Mouse (Mus musculus): Measurements from ENCODE around the gene Olfr725. TPM values are rescaled to one million over a fixed set of nuclear protein-coding genes. Genes with fewer than 3 reads are reported as not detected.

Gene Olfr725
- not detected in 2 replicates for polyA plus RNA-seq (2014; fragmentation: Nextera tagmentation; extraction: Ambion mirVana)

GRCm38 (mm10) chr14:50040275-50040674 lies at the start of gene Olfr725:
Olfr725 (minus strand) TSS chr14:50040375.
- Histone ChIP-seq H3K27me3 (replicated peaks; ENCODE audit: control insufficient read depth, insufficient read depth, low read length) (no peaks in the 10 kb centered on the region), H3K36me3 (ENCODE audit: control insufficient read depth, insufficient read depth, low read length) (no peaks in the 10 kb centered on the region), H3K4me2 (ENCODE audit: low read length) (no peak within 1 kb of the TSS), H3K4me3 (ENCODE audit: low read depth, low read length) (no peak within 1 kb of the TSS), H3K9ac (ENCODE audit: low read length) (no peak within 1 kb of the TSS), H3K27ac (ENCODE audit: low read depth) (no peak within 1 kb of the TSS), H3K9me3 (ENCODE audit: control insufficient read depth, low read length) (no peaks in the 10 kb centered on the region), H3K4me1 (replicated peaks; ENCODE audit: control insufficient read depth, insufficient read depth, low read length) (no peaks in the 10 kb centered on the region)
- no peak for ATAC-seq (replicated peaks; ENCODE audit: low FRiP score, low TSS enrichment, low read depth)
- no peak for DNase-seq (ENCODE audit: low spot score)

DNA sequence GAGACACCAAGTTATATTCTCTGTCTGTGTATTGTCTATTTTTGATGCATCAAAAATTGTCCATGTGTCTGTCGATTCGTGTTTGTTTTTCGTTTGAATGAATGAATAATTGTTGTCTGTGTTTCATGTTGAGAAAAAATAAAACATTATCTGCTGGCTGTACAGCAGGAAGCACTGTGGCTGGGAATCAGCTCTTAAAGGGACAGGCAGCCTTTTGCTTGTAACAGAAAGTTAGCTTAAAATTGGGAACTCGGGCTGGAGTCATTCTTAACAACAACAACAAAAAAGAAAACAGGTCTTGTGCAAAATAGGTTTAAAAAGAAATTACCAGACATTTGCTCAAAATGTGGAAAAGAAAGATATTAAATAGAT lies 22.5 kb upstream of the Olfr725 start:
- H3K4me1 ChIP-seq (replicated peaks; ENCODE audit: control insufficient read depth, insufficient read depth, low read length): no peaks in the 10 kb centered on the region
- H3K9me3 ChIP-seq (ENCODE audit: control insufficient read depth, low read length): no peaks in the 10 kb centered on the region
- peak overlapping the region; percentile 83 for H3K27ac ChIP-seq (ENCODE audit: low read depth)
- peak overlapping the region; percentile 53 for H3K9ac ChIP-seq (ENCODE audit: low read length)
- peak overlapping the region; percentile 50 for H3K4me3 ChIP-seq (ENCODE audit: low read depth, low read length)
- peak overlapping the region; percentile 75 for H3K4me2 ChIP-seq (ENCODE audit: low read length)
- no peaks in the 10 kb centered on the region for H3K27me3 ChIP-seq (replicated peaks; ENCODE audit: control insufficient read depth, insufficient read depth, low read length)
- 0% methylated on average over 4 of the region's 4 CpGs for WGBS
- ATAC-seq (replicated peaks; ENCODE audit: low FRiP score, low TSS enrichment, low read depth) (peak; percentile 30; the same call in 1 of the 2 replicates), DNase-seq (ENCODE audit: low spot score) (no peak)
- no peaks in the 10 kb centered on the region for H3K36me3 ChIP-seq (ENCODE audit: control insufficient read depth, insufficient read depth, low read length)

DNA sequence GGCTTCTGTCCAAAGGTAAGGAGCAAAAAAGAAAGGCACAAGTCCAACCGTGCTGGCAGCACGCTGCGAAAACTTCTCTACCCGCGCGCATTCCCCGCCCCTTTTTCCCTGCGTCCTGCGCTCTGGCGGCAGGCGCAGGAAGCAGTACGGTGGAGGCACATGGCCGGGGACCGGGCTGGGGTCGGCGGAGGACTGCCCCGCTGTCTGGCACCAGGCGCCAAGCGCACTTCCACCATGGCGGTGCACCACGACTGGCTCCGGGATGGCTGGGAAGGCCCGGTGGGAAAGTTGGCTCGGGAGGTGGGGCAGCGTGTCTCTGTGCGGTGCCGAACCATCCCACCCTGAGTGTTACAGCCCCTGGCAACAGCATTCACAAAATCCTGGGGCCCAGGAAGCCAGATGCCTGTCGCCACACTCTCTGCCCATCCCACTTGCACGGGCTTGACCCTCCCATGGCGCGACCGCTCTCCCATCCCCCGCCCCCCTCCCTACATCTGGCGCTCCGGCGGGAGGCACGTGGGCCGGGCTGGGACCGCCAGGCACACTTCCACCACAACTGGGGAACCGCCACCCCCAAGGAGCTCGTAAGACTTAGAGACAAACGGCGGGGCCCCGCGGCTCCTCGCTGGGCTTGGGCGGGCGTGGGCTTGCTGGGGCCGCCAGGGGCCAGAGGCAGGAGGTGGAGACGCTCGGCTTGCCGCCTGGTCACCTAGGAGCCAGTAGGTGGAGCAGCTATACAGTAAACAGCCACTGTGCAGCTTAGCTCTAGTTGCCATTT lies 22.0 kb upstream of the Olfr725 start:
- H3K27ac ChIP-seq (ENCODE audit: low read depth): peak overlapping the region; percentile 83
- peak overlapping the region; percentile 50 for H3K4me3 ChIP-seq (ENCODE audit: low read depth, low read length)
- H3K4me2 ChIP-seq (ENCODE audit: low read length): peak overlapping the region; percentile 75
- 3% methylated on average over 50 of the region's 52 CpGs for WGBS
- H3K27me3 ChIP-seq (replicated peaks; ENCODE audit: control insufficient read depth, insufficient read depth, low read length): no peaks in the 10 kb centered on the region
- ATAC-seq (replicated peaks; ENCODE audit: low FRiP score, low TSS enrichment, low read depth) (peak; percentile 96), DNase-seq (ENCODE audit: low spot score) (peak; percentile 90)
- no peaks in the 10 kb centered on the region for H3K9me3 ChIP-seq (ENCODE audit: control insufficient read depth, low read length)
- no peaks in the 10 kb centered on the region for H3K36me3 ChIP-seq (ENCODE audit: control insufficient read depth, insufficient read depth, low read length)
- no peaks in the 10 kb centered on the region for H3K4me1 ChIP-seq (replicated peaks; ENCODE audit: control insufficient read depth, insufficient read depth, low read length)
- peak overlapping the region; percentile 53 for H3K9ac ChIP-seq (ENCODE audit: low read length)

- ATAC-seq (replicated peaks; ENCODE audit: low FRiP score, low TSS enrichment, low read depth) (peak; percentile 49), DNase-seq (ENCODE audit: low spot score) (no peak)
- H3K27ac ChIP-seq (ENCODE audit: low read depth): peak overlapping the region; percentile 83
- H3K9ac ChIP-seq (ENCODE audit: low read length): peak overlapping the region; percentile 53
- peak overlapping the region; percentile 75 for H3K4me2 ChIP-seq (ENCODE audit: low read length)
- 1% methylated on average over 13 of the region's 13 CpGs for WGBS
- H3K27me3 ChIP-seq (replicated peaks; ENCODE audit: control insufficient read depth, insufficient read depth, low read length): no peaks in the 10 kb centered on the region
- H3K4me3 ChIP-seq (ENCODE audit: low read depth, low read length): peak overlapping the region; percentile 50
- H3K36me3 ChIP-seq (ENCODE audit: control insufficient read depth, insufficient read depth, low read length): no peaks in the 10 kb centered on the region
- no peaks in the 10 kb centered on the region for H3K4me1 ChIP-seq (replicated peaks; ENCODE audit: control insufficient read depth, insufficient read depth, low read length)
- no peaks in the 10 kb centered on the region for H3K9me3 ChIP-seq (ENCODE audit: control insufficient read depth, low read length)
Observed at GRCm38 (mm10) chr14:50061590-50061954, 21.4 kb upstream of the Olfr725 start.

- Histone ChIP-seq H3K4me3 (ENCODE audit: low read depth, low read length) (peak overlapping the region; percentile 50), H3K4me1 (replicated peaks; ENCODE audit: control insufficient read depth, insufficient read depth, low read length) (no peaks in the 10 kb centered on the region), H3K27me3 (replicated peaks; ENCODE audit: control insufficient read depth, insufficient read depth, low read length) (no peaks in the 10 kb centered on the region), H3K4me2 (ENCODE audit: low read length) (peak overlapping the region; percentile 75), H3K27ac (ENCODE audit: low read depth) (peak overlapping the region; percentile 83; the same call in 1 of the 2 replicates), H3K9ac (ENCODE audit: low read length) (peak overlapping the region; percentile 53), H3K9me3 (ENCODE audit: control insufficient read depth, low read length) (no peaks in the 10 kb centered on the region), H3K36me3 (ENCODE audit: control insufficient read depth, insufficient read depth, low read length) (no peaks in the 10 kb centered on the region)
- WGBS: 15% methylated on average over 11 of the region's 11 CpGs
- DNase-seq (ENCODE audit: low spot score) (no peak), ATAC-seq (replicated peaks; ENCODE audit: low FRiP score, low TSS enrichment, low read depth) (no peak)
Observed at GRCm38 (mm10) chr14:50061179-50061578, 21.0 kb upstream of the Olfr725 start.

DNA sequence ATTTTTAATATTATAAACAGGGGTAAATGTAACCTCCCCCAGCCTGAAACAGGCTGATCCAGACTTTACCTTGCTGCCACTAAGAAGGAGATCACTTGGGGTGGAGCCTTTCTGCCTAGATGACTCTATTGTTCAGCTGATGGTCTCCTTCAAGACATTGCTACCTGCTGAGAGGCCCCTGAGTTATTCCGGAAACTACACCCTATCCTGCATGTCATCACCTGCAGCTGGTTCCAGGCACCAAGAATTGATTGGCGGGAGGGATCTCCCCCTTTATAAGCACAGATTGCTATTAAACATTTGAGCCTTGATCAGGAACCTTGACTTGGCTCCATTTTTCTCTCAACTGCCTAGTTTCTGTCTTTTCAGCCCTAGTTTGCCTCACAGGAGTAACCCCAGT lies 8.1 kb downstream of the Olfr725 start:
- DNase-seq (ENCODE audit: low spot score): no peak
- Histone ChIP-seq H3K4me1 (replicated peaks; ENCODE audit: control insufficient read depth, insufficient read depth, low read length) (no peaks in the 10 kb centered on the region), H3K4me2 (ENCODE audit: low read length) (no peak overlapping the region), H3K27ac (ENCODE audit: low read depth) (no peak overlapping the region), H3K9me3 (ENCODE audit: control insufficient read depth, low read length) (no peaks in the 10 kb centered on the region), H3K9ac (ENCODE audit: low read length) (no peak overlapping the region), H3K27me3 (replicated peaks; ENCODE audit: control insufficient read depth, insufficient read depth, low read length) (no peaks in the 10 kb centered on the region), H3K36me3 (ENCODE audit: control insufficient read depth, insufficient read depth, low read length) (no peaks in the 10 kb centered on the region), H3K4me3 (ENCODE audit: low read depth, low read length) (no peak overlapping the region)
- ATAC-seq (replicated peaks; ENCODE audit: low FRiP score, low TSS enrichment, low read depth): no peak
- WGBS: 98% methylated on average over 2 of the region's 2 CpGs

DNA sequence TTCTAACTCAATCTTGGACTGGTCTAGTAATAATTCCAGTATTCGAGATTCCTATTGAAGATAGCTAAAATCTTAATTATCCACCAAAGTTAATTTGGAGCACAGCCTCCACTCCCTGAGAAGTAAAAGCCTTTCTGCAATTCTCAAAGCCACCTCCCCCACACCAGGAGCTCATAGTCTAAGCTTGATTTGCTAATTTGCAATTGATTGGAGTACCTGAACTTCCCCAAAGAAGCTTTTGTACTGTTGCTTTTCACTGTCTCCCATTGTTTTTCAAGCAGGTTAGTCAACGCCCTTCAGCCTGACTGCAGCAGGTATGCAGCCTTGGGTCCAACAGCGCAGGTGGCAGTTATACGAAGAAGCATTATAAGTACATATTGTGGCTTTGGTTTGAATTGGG lies 8.8 kb downstream of the Olfr725 start:
- Histone ChIP-seq H3K4me1 (replicated peaks; ENCODE audit: control insufficient read depth, insufficient read depth, low read length) (no peaks in the 10 kb centered on the region), H3K9ac (ENCODE audit: low read length) (no peak overlapping the region), H3K36me3 (ENCODE audit: control insufficient read depth, insufficient read depth, low read length) (no peaks in the 10 kb centered on the region), H3K4me2 (ENCODE audit: low read length) (no peak overlapping the region), H3K9me3 (ENCODE audit: control insufficient read depth, low read length) (no peaks in the 10 kb centered on the region), H3K27ac (ENCODE audit: low read depth) (no peak overlapping the region), H3K4me3 (ENCODE audit: low read depth, low read length) (no peak overlapping the region), H3K27me3 (replicated peaks; ENCODE audit: control insufficient read depth, insufficient read depth, low read length) (no peaks in the 10 kb centered on the region)
- ATAC-seq (replicated peaks; ENCODE audit: low FRiP score, low TSS enrichment, low read depth): no peak
- WGBS: 78% methylated on average over 4 of the region's 4 CpGs
- DNase-seq (ENCODE audit: low spot score): no peak

DNA sequence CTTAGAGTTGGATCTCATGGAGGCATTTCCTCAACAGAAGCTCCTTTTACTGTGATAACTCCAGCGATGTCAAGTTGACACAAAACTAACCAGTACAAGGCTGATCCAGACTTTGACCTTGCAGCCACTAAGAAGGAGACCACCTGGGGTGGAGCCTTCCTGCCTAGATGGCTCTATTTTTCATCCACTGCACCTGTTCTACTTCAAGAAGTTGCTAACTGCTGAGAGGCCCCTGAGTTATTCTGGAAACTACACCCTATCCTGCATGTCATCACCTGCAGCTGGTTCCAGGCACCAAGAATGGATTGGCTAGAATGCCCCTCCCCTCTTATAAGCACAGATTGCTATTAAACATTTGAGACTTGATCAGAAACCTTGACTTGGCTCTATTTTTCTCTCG lies 13.8 kb downstream of the Olfr725 start:
- Histone ChIP-seq H3K36me3 (ENCODE audit: control insufficient read depth, insufficient read depth, low read length) (no peaks in the 10 kb centered on the region), H3K27me3 (replicated peaks; ENCODE audit: control insufficient read depth, insufficient read depth, low read length) (no peaks in the 10 kb centered on the region), H3K4me1 (replicated peaks; ENCODE audit: control insufficient read depth, insufficient read depth, low read length) (no peaks in the 10 kb centered on the region), H3K9ac (ENCODE audit: low read length) (no peak overlapping the region), H3K9me3 (ENCODE audit: control insufficient read depth, low read length) (no peaks in the 10 kb centered on the region), H3K4me3 (ENCODE audit: low read depth, low read length) (no peak overlapping the region), H3K4me2 (ENCODE audit: low read length) (no peak overlapping the region), H3K27ac (ENCODE audit: low read depth) (no peak overlapping the region)
- ATAC-seq (replicated peaks; ENCODE audit: low FRiP score, low TSS enrichment, low read depth) (no peak), DNase-seq (ENCODE audit: low spot score) (no peak)
- 87% methylated on average over 2 of the region's 2 CpGs for WGBS

Measured in intestine, embryonic 14.5 days (tissue).